Mouse (Mus musculus): ENCODE results near the gene Slc6a9. TPM values are rescaled to one million over a fixed set of nuclear protein-coding genes. Genes with fewer than 3 reads are reported as not detected.

Gene Slc6a9
- polyA plus RNA-seq, 1 experiment from 2014 or later: 5.9 TPM

GRCm38 (mm10) chr4:117862823-117863222, 28.5 kb downstream of the Slc6a9 start:
- Histone ChIP-seq H3K27ac (replicated peaks in 1 of 2; ENCODE audit: control insufficient read depth in 1 of 2, insufficient read depth in 1 of 2, low read depth in 2 of 2, low read length in 2 of 2) (no peak overlapping the region), H3K4me1 (ENCODE audit: control insufficient read depth in 2 of 2, insufficient read depth in 2 of 2, low read length in 2 of 2) (peaks cover 10 to 11% of the 10 kb centered on the region in 2 experiments; a peak in 2 of 4 replicates), H3K27me3 (ENCODE audit: control insufficient read depth, insufficient read depth, low read length) (peaks cover 7% of the 10 kb centered on the region; the same call in 1 of the 2 replicates), H3K4me3 (ENCODE audit: control insufficient read depth in 1 of 2, insufficient read depth in 1 of 2, low read depth in 1 of 2, low read length in 2 of 2) (no peak overlapping the region), H3K36me3 (ENCODE audit: control insufficient read depth, insufficient read depth, low read length) (no peaks in the 10 kb centered on the region), H3K4me2 (ENCODE audit: low read length) (no peak overlapping the region), H3K9me3 (ENCODE audit: control insufficient read depth, low read length) (no peaks in the 10 kb centered on the region), H3K9ac (ENCODE audit: low read length) (no peak overlapping the region)
- WGBS: 39% methylated on average over 4 of the region's 4 CpGs
- ATAC-seq (ENCODE audit: insufficient number of reproducible peaks, insufficient read depth, low FRiP score, low read depth): peak; percentile 36; the same call in 1 of the 2 replicates

- H3K36me3 ChIP-seq (ENCODE audit: control insufficient read depth, insufficient read depth, low read length): no peaks in the 10 kb centered on the region
- no peaks in the 10 kb centered on the region for H3K9me3 ChIP-seq (ENCODE audit: control insufficient read depth, low read length)
- no peak overlapping the region for H3K4me2 ChIP-seq (ENCODE audit: low read length)
- H3K9ac ChIP-seq (ENCODE audit: low read length): no peak overlapping the region
- no peak overlapping the region for H3K4me3 ChIP-seq (ENCODE audit: control insufficient read depth in 1 of 2, insufficient read depth in 1 of 2, low read depth in 1 of 2, low read length in 2 of 2)
- ATAC-seq (ENCODE audit: insufficient number of reproducible peaks, insufficient read depth, low FRiP score, low read depth): peak; percentile 45; the same call in 1 of the 2 replicates
- 52% methylated on average over 9 of the region's 9 CpGs for WGBS
- H3K27me3 ChIP-seq (ENCODE audit: control insufficient read depth, insufficient read depth, low read length): peaks cover 14% of the 10 kb centered on the region; the same call in 1 of the 2 replicates
- peaks cover 10 to 11% of the 10 kb centered on the region in 2 experiments; a peak in 2 of 4 replicates for H3K4me1 ChIP-seq (ENCODE audit: control insufficient read depth in 2 of 2, insufficient read depth in 2 of 2, low read length in 2 of 2)
- H3K27ac ChIP-seq (replicated peaks in 1 of 2; ENCODE audit: control insufficient read depth in 1 of 2, insufficient read depth in 1 of 2, low read depth in 2 of 2, low read length in 2 of 2): no peak overlapping the region
Measured at GRCm38 (mm10) chr4:117866083-117866482, 31.8 kb downstream of the Slc6a9 start.

GRCm38 (mm10) chr4:117867000-117867399, 32.7 kb downstream of the Slc6a9 start:
- 57% methylated on average over 6 of the region's 6 CpGs for WGBS
- ATAC-seq (ENCODE audit: insufficient number of reproducible peaks, insufficient read depth, low FRiP score, low read depth): no peak
- Histone ChIP-seq H3K9me3 (ENCODE audit: control insufficient read depth, low read length) (no peaks in the 10 kb centered on the region), H3K4me3 (ENCODE audit: control insufficient read depth in 1 of 2, insufficient read depth in 1 of 2, low read depth in 1 of 2, low read length in 2 of 2) (no peak overlapping the region), H3K4me1 (ENCODE audit: control insufficient read depth in 2 of 2, insufficient read depth in 2 of 2, low read length in 2 of 2) (peaks cover 11 to 16% of the 10 kb centered on the region in 2 experiments; a peak in 2 of 4 replicates), H3K36me3 (ENCODE audit: control insufficient read depth, insufficient read depth, low read length) (no peaks in the 10 kb centered on the region), H3K27me3 (ENCODE audit: control insufficient read depth, insufficient read depth, low read length) (peaks cover 14% of the 10 kb centered on the region; the same call in 1 of the 2 replicates), H3K27ac (replicated peaks in 1 of 2; ENCODE audit: control insufficient read depth in 1 of 2, insufficient read depth in 1 of 2, low read depth in 2 of 2, low read length in 2 of 2) (no peak overlapping the region), H3K4me2 (ENCODE audit: low read length) (no peak overlapping the region), H3K9ac (ENCODE audit: low read length) (no peak overlapping the region)

- Histone ChIP-seq H3K4me2 (ENCODE audit: low read length) (peak overlapping the region; percentile 38; the same call in 1 of the 2 replicates), H3K9ac (ENCODE audit: low read length) (0 out of 2 replicates have a peak overlapping the region, but pooled peaks have one; percentile 38), H3K27ac (replicated peaks in 1 of 2; ENCODE audit: control insufficient read depth in 1 of 2, insufficient read depth in 1 of 2, low read depth in 2 of 2, low read length in 2 of 2) (no peak overlapping the region), H3K27me3 (ENCODE audit: control insufficient read depth, insufficient read depth, low read length) (peaks cover 14% of the 10 kb centered on the region; the same call in 1 of the 2 replicates), H3K4me3 (ENCODE audit: control insufficient read depth in 1 of 2, insufficient read depth in 1 of 2, low read depth in 1 of 2, low read length in 2 of 2) (no peak overlapping the region), H3K36me3 (ENCODE audit: control insufficient read depth, insufficient read depth, low read length) (no peaks in the 10 kb centered on the region), H3K9me3 (ENCODE audit: control insufficient read depth, low read length) (no peaks in the 10 kb centered on the region), H3K4me1 (ENCODE audit: control insufficient read depth in 2 of 2, insufficient read depth in 2 of 2, low read length in 2 of 2) (peaks cover 16 to 20% of the 10 kb centered on the region in 2 experiments)
- WGBS: 14% methylated on average over 24 of the region's 24 CpGs
- ATAC-seq (ENCODE audit: insufficient number of reproducible peaks, insufficient read depth, low FRiP score, low read depth): no peak
Measured at GRCm38 (mm10) chr4:117867823-117868222, 33.5 kb downstream of the Slc6a9 start.

- peaks cover 15 to 20% of the 10 kb centered on the region in 2 experiments for H3K4me1 ChIP-seq (ENCODE audit: control insufficient read depth in 2 of 2, insufficient read depth in 2 of 2, low read length in 2 of 2)
- H3K4me3 ChIP-seq (ENCODE audit: control insufficient read depth in 1 of 2, insufficient read depth in 1 of 2, low read depth in 1 of 2, low read length in 2 of 2): no peak overlapping the region
- peaks cover 7% of the 10 kb centered on the region; the same call in 1 of the 2 replicates for H3K36me3 ChIP-seq (ENCODE audit: control insufficient read depth, insufficient read depth, low read length)
- 75% methylated on average over 9 of the region's 9 CpGs for WGBS
- no peak overlapping the region for H3K27ac ChIP-seq (replicated peaks in 1 of 2; ENCODE audit: control insufficient read depth in 1 of 2, insufficient read depth in 1 of 2, low read depth in 2 of 2, low read length in 2 of 2)
- H3K9ac ChIP-seq (ENCODE audit: low read length): no peak overlapping the region
- H3K4me2 ChIP-seq (ENCODE audit: low read length): no peak overlapping the region
- H3K27me3 ChIP-seq (ENCODE audit: control insufficient read depth, insufficient read depth, low read length): peaks cover 14% of the 10 kb centered on the region; the same call in 1 of the 2 replicates
- ATAC-seq (ENCODE audit: insufficient number of reproducible peaks, insufficient read depth, low FRiP score, low read depth): no peak
- H3K9me3 ChIP-seq (ENCODE audit: control insufficient read depth, low read length): no peaks in the 10 kb centered on the region
Measured at GRCm38 (mm10) chr4:117869317-117869716, 35.0 kb downstream of the Slc6a9 start.

- Histone ChIP-seq H3K27ac (replicated peaks in 1 of 2; ENCODE audit: control insufficient read depth in 1 of 2, insufficient read depth in 1 of 2, low read depth in 2 of 2, low read length in 2 of 2) (no peak overlapping the region), H3K27me3 (ENCODE audit: control insufficient read depth, insufficient read depth, low read length) (peaks cover 14% of the 10 kb centered on the region; the same call in 1 of the 2 replicates), H3K4me1 (ENCODE audit: control insufficient read depth in 2 of 2, insufficient read depth in 2 of 2, low read length in 2 of 2) (peaks cover 15 to 20% of the 10 kb centered on the region in 2 experiments), H3K36me3 (ENCODE audit: control insufficient read depth, insufficient read depth, low read length) (peaks cover 7% of the 10 kb centered on the region), H3K4me2 (ENCODE audit: low read length) (no peak overlapping the region), H3K4me3 (ENCODE audit: control insufficient read depth in 1 of 2, insufficient read depth in 1 of 2, low read depth in 1 of 2, low read length in 2 of 2) (no peak overlapping the region), H3K9me3 (ENCODE audit: control insufficient read depth, low read length) (no peaks in the 10 kb centered on the region), H3K9ac (ENCODE audit: low read length) (no peak overlapping the region)
- no peak for ATAC-seq (ENCODE audit: insufficient number of reproducible peaks, insufficient read depth, low FRiP score, low read depth)
- 45% methylated on average over 1 of the region's 1 CpGs for WGBS
Measured at GRCm38 (mm10) chr4:117870437-117870836, 36.1 kb downstream of the Slc6a9 start.

- Histone ChIP-seq H3K9ac (ENCODE audit: low read length) (no peak overlapping the region), H3K4me3 (ENCODE audit: control insufficient read depth in 1 of 2, insufficient read depth in 1 of 2, low read depth in 1 of 2, low read length in 2 of 2) (no peak overlapping the region), H3K4me2 (ENCODE audit: low read length) (peak overlapping the region; percentile 66), H3K27me3 (ENCODE audit: control insufficient read depth, insufficient read depth, low read length) (peaks cover 14% of the 10 kb centered on the region; the same call in 1 of the 2 replicates), H3K27ac (replicated peaks in 1 of 2; ENCODE audit: control insufficient read depth in 1 of 2, insufficient read depth in 1 of 2, low read depth in 2 of 2, low read length in 2 of 2) (no peak overlapping the region), H3K4me1 (ENCODE audit: control insufficient read depth in 2 of 2, insufficient read depth in 2 of 2, low read length in 2 of 2) (peaks cover 9 to 14% of the 10 kb centered on the region in 2 experiments), H3K36me3 (ENCODE audit: control insufficient read depth, insufficient read depth, low read length) (peaks cover 19% of the 10 kb centered on the region), H3K9me3 (ENCODE audit: control insufficient read depth, low read length) (no peaks in the 10 kb centered on the region)
- no peak for ATAC-seq (ENCODE audit: insufficient number of reproducible peaks, insufficient read depth, low FRiP score, low read depth)
- 51% methylated on average over 7 of the region's 7 CpGs for WGBS
Measured at GRCm38 (mm10) chr4:117871787-117872186, 37.5 kb downstream of the Slc6a9 start.

Measured in heart, embryonic 14.5 days (tissue).